26 mouse cellular contexts compared by ENCODE assay signal in genomic region chr6:100668858-100669257, GRCm38 (mm10). TPM values are rescaled to one million over a fixed set of nuclear protein-coding genes. Genes with fewer than 3 reads are reported as not detected.
A peak's percentile ranks its signal among the peaks of the same experiment; 100 is the strongest.
DNase-seq lines count a peak whose midpoint lies in the region; ATAC-seq and TF ChIP-seq lines count a peak whose summit lies in the region.
"Had no signal": no experiment of that assay in that cellular context is flagged by ENCODE, and none has a peak within 500 bp of the region (broad histone marks: within the 10 kb centered on the region; RNA-seq: fewer than 3 reads in every experiment).

No protein-coding gene starts in this region.

- no peak for ATAC-seq in hindbrain, embryonic 13.5 days (ENCODE audit: low FRiP score)
- no peak for ATAC-seq in hindbrain, embryonic 16.5 days
- ATAC-seq in megakaryocyte, adult 5-6 weeks (ENCODE audit: poor library complexity, severe bottlenecking) = no peak
- no peak for ATAC-seq in G1E (ENCODE audit: extremely low read depth, insufficient number of reproducible peaks, low FRiP score, poor library complexity, severe bottlenecking)
- ATAC-seq: forebrain, embryonic 14.5 days; forebrain, postnatal 0 days; intestine, embryonic 15.5 days had no signal

- no peak for DNase-seq in G1E (ENCODE audit: low spot score)
- peak; percentile 20 for DNase-seq in limb, embryonic 10.5 days (ENCODE audit: low spot score)
- DNase-seq in gastrocnemius, postnatal 14 days = no peak
- DNase-seq: adrenal gland, adult 2 months; adrenal gland, postnatal 14 days; cerebellum, adult 11 months; cerebellum, adult 2 months; cerebellum, adult 9-11 months; cerebellum, postnatal 25 days; forebrain, postnatal 0 days; gastrocnemius, adult 2 months; gastrocnemius, postnatal 25 days; heart, postnatal 10 days; heart, postnatal 36 days had no signal

- no peaks in the 10 kb centered on the region for H3K9me3 ChIP-seq in hindbrain, embryonic 13.5 days
- H3K9me3 ChIP-seq in hindbrain, embryonic 16.5 days (ENCODE audit: control insufficient read depth, low read length) = no peaks in the 10 kb centered on the region
- H3K9me3 ChIP-seq in megakaryocyte, embryonic 14.5 days = no peaks in the 10 kb centered on the region
- no peaks in the 10 kb centered on the region for H3K9me3 ChIP-seq in G1E (replicated peaks)
- H3K9me3 ChIP-seq in limb, embryonic 10.5 days (replicated peaks) = no peaks in the 10 kb centered on the region
- H3K9me3 ChIP-seq: embryonic facial prominence, embryonic 12.5 days; embryonic facial prominence, embryonic 15.5 days; heart, embryonic 12.5 days; heart, embryonic 15.5 days; hindbrain, embryonic 15.5 days; intestine, embryonic 15.5 days had no signal

- 0 out of 2 replicates have a peak overlapping the region, but pooled peaks have one; percentile 13 for H3K9ac ChIP-seq in hindbrain, embryonic 13.5 days
- H3K9ac ChIP-seq in hindbrain, embryonic 16.5 days (ENCODE audit: low read depth, low read length) = no peak overlapping the region
- H3K9ac ChIP-seq: embryonic facial prominence, embryonic 12.5 days; embryonic facial prominence, embryonic 15.5 days; forebrain, postnatal 0 days; heart, embryonic 12.5 days; heart, embryonic 15.5 days; hindbrain, embryonic 15.5 days; intestine, embryonic 15.5 days had no signal

- 81% methylated on average over 2 of the region's 2 CpGs for WGBS in hindbrain, embryonic 13.5 days
- 84% methylated on average over 2 of the region's 2 CpGs for WGBS in hindbrain, embryonic 16.5 days
- 82% methylated on average over 2 of the region's 2 CpGs for WGBS in limb, embryonic 10.5 days

- intact Hi-C loops in gastrocnemius, postnatal 14 days (cut with DNase I; ENCODE audit: low total_unique reads) = no loop called here

- H3K36me3 ChIP-seq in hindbrain, embryonic 13.5 days = peaks cover 7% of the 10 kb centered on the region
- no peaks in the 10 kb centered on the region for H3K36me3 ChIP-seq in hindbrain, embryonic 16.5 days (ENCODE audit: control insufficient read depth, insufficient read depth, low read length)
- H3K36me3 ChIP-seq in megakaryocyte, embryonic 14.5 days (replicated peaks; ENCODE audit: low read length) = peaks cover 25% of the 10 kb centered on the region
- peaks cover 49% of the 10 kb centered on the region for H3K36me3 ChIP-seq in G1E (replicated peaks)
- peaks cover 17% of the 10 kb centered on the region for H3K36me3 ChIP-seq in limb, embryonic 10.5 days

- TF ChIP-seq CTCF in G1E (IDR thresholded peaks at IDR 0.05; ENCODE audit: low read depth, low read length) = no peak

- peaks cover 10% of the 10 kb centered on the region; the same call in 1 of the 2 replicates for H3K27me3 ChIP-seq in hindbrain, embryonic 13.5 days
- no peaks in the 10 kb centered on the region for H3K27me3 ChIP-seq in hindbrain, embryonic 16.5 days (replicated peaks; ENCODE audit: control insufficient read depth, insufficient read depth, low read length)
- H3K27me3 ChIP-seq in megakaryocyte, embryonic 14.5 days (replicated peaks) = no peaks in the 10 kb centered on the region
- H3K27me3 ChIP-seq in G1E (ENCODE audit: insufficient read depth, low read length) = no peaks in the 10 kb centered on the region
- peaks cover 6% of the 10 kb centered on the region; the same call in 1 of the 2 replicates for H3K27me3 ChIP-seq in limb, embryonic 10.5 days (ENCODE audit: low read depth, poor library complexity, severe bottlenecking)
- H3K27me3 ChIP-seq: embryonic facial prominence, embryonic 15.5 days; heart, embryonic 12.5 days; heart, embryonic 15.5 days; intestine, embryonic 15.5 days had no signal

- H3K4me1 ChIP-seq in hindbrain, embryonic 13.5 days (replicated peaks) = peaks cover 11% of the 10 kb centered on the region
- peaks cover 9% of the 10 kb centered on the region for H3K4me1 ChIP-seq in hindbrain, embryonic 16.5 days (ENCODE audit: control insufficient read depth, insufficient read depth, low read depth, low read length)
- peaks cover 41% of the 10 kb centered on the region for H3K4me1 ChIP-seq in megakaryocyte, embryonic 14.5 days
- H3K4me1 ChIP-seq in G1E (ENCODE audit: insufficient read depth, low read depth, low read length) = peaks cover 26% of the 10 kb centered on the region
- H3K4me1 ChIP-seq in limb, embryonic 10.5 days = peaks cover 12% of the 10 kb centered on the region

- no peak overlapping the region for H3K4me2 ChIP-seq in hindbrain, embryonic 13.5 days
- no peak overlapping the region for H3K4me2 ChIP-seq in hindbrain, embryonic 16.5 days (ENCODE audit: low read length)
- H3K4me2 ChIP-seq: embryonic facial prominence, embryonic 12.5 days; embryonic facial prominence, embryonic 15.5 days; heart, embryonic 12.5 days; heart, embryonic 15.5 days; hindbrain, embryonic 15.5 days; intestine, embryonic 15.5 days had no signal

- H3K27ac ChIP-seq in hindbrain, embryonic 13.5 days = no peak overlapping the region
- no peak overlapping the region for H3K27ac ChIP-seq in hindbrain, embryonic 16.5 days (ENCODE audit: low read depth, low read length)
- H3K27ac ChIP-seq in limb, embryonic 10.5 days = no peak overlapping the region
- H3K27ac ChIP-seq: embryonic facial prominence, embryonic 12.5 days; embryonic facial prominence, embryonic 15.5 days; gastrocnemius, adult 2 months; heart, embryonic 15.5 days; hindbrain, embryonic 15.5 days; intestine, embryonic 15.5 days had no signal

- no peak overlapping the region for H3K4me3 ChIP-seq in hindbrain, embryonic 13.5 days
- no peak overlapping the region for H3K4me3 ChIP-seq in hindbrain, embryonic 16.5 days (ENCODE audit: low read length)
- peak overlapping the region; percentile 56 for H3K4me3 ChIP-seq in megakaryocyte, embryonic 14.5 days (replicated peaks)
- H3K4me3 ChIP-seq in G1E (ENCODE audit: low read depth, low read length) = peak overlapping the region; percentile 18; the same call in 1 of the 2 replicates
- no peak overlapping the region for H3K4me3 ChIP-seq in limb, embryonic 10.5 days
- H3K4me3 ChIP-seq: embryonic facial prominence, embryonic 12.5 days; embryonic facial prominence, embryonic 15.5 days; gastrocnemius, adult 2 months; heart, embryonic 12.5 days; heart, embryonic 15.5 days; hindbrain, embryonic 15.5 days; intestine, embryonic 15.5 days had no signal

RNA-seq across cellular contexts. Expression of gene Shq1, which starts 2.1 kb away (rescaled TPM):
- polyA plus RNA-seq in hindbrain, embryonic 13.5 days (2015; fragmentation: Nextera tagmentation; extraction: Ambion mirVana) = 10.7 and 10.9 TPM in 2 replicates
- polyA plus RNA-seq in hindbrain, embryonic 16.5 days (2015; fragmentation: Nextera tagmentation; extraction: Ambion mirVana) = 8.9 and 10.1 TPM in 2 replicates
- polyA plus RNA-seq in megakaryocyte, embryonic 14.5 days (2012; ENCODE audit: insufficient read depth, low replicate concordance) = 9.3 and 29.5 TPM in 2 replicates
- 1.6 and 2.7 TPM in 2 replicates for total RNA-seq in megakaryocyte, adult 5-6 weeks (2015)
- 3.9 and 5.1 TPM in 2 replicates for total RNA-seq in megakaryocyte, adult 5-6 weeks (2017)
- total RNA-seq in G1E (2014; fragmentation: Nextera tagmentation) (9.8 and 12.5 TPM in 2 replicates), G1E (2017) (17.8 and 19.7 TPM in 2 replicates)
- 16.6 and 19.6 TPM in 2 replicates for polyA plus RNA-seq in G1E (2012)
- 21.8 and 22.9 TPM in 2 replicates for polyA plus RNA-seq in limb, embryonic 10.5 days (2016; fragmentation: Nextera tagmentation; extraction: Ambion mirVana)
- total RNA-seq in gastrocnemius, postnatal 14 days (2021) = 1 to 10 TPM; 1.4 to 2.1 TPM

RNA-seq across cellular contexts. Expression of gene Gxylt2, which starts 35.7 kb away (rescaled TPM):
- 2.2 TPM in 2 replicates for polyA plus RNA-seq in hindbrain, embryonic 13.5 days (2015; fragmentation: Nextera tagmentation; extraction: Ambion mirVana)
- 1.1 and 2.5 TPM in 2 replicates for polyA plus RNA-seq in hindbrain, embryonic 16.5 days (2015; fragmentation: Nextera tagmentation; extraction: Ambion mirVana)
- polyA plus RNA-seq in megakaryocyte, embryonic 14.5 days (2012; ENCODE audit: insufficient read depth, low replicate concordance) = 0.02 TPM in 1 of 2 replicates, not detected in the other
- not detected in 2 replicates for total RNA-seq in megakaryocyte, adult 5-6 weeks (2015)
- not detected in 2 replicates for total RNA-seq in megakaryocyte, adult 5-6 weeks (2017)
- total RNA-seq in G1E (2014; fragmentation: Nextera tagmentation) = not detected in 2 replicates
- under 0.01 and 0.22 TPM in 2 replicates for total RNA-seq in G1E (2017)
- polyA plus RNA-seq in G1E (2012) = not detected in 2 replicates
- 2.4 and 4.4 TPM in 2 replicates for polyA plus RNA-seq in limb, embryonic 10.5 days (2016; fragmentation: Nextera tagmentation; extraction: Ambion mirVana)
- total RNA-seq in gastrocnemius, postnatal 14 days (2021) = 1 to 10 TPM; 1.6 to 3.3 TPM
- total RNA-seq: common myeloid progenitor, adult 5-6 weeks had no signal

Comparison
In these comparisons a context has a peak if more than half of its experiments do, and no peak if none do; other contexts are left out.
1. H3K4me3 ChIP-seq: peak in megakaryocyte, embryonic 14.5 days (single experiment) and G1E (single experiment); none in hindbrain, embryonic 13.5 days (single experiment), hindbrain, embryonic 16.5 days (single experiment) and limb, embryonic 10.5 days (single experiment).